Mouse (Mus musculus) stomach, postnatal 0 days (tissue): Measurements from ENCODE around the gene Slc16a14.

ENCODE experiments used
- CTCF ChIP-seq: IDR thresholded peaks from 2 replicates; pipeline ENCODE4 v1.5.1; 2016; ENCODE audit warnings: antibody characterized with exemption, low read depth, mild to moderate bottlenecking, moderate library complexity
- EP300 ChIP-seq: optimal IDR thresholded peaks from 2 replicates; pipeline ENCODE3; 2016; ENCODE audit warnings: antibody characterized with exemption

GRCm38 (mm10) chr1:84883889-84884288 lies 51.0 kb downstream of the Slc16a14 start:
- TF ChIP-seq CTCF = no peak
- no peak for TF ChIP-seq EP300
